Mouse (Mus musculus) forebrain, embryonic 13.5 days (tissue): ENCODE data around the gene Dmwd. TPM values are rescaled to one million over a fixed set of nuclear protein-coding genes. Genes with fewer than 3 reads are reported as not detected.

Experiments
- ATAC-seq: fragments of 200-750 bp; cut with Nextera tagmentation; 2 replicates; pipeline ENCODE4 v1.8.0; 2017
- H3K27ac ChIP-seq: fragments of 300-500 bp; sonication (generic); 2 replicates; pipeline ENCODE4 v1.5.1; 2015; ENCODE audit warnings: inconsistent platforms, mild to moderate bottlenecking, moderate library complexity
- H3K27me3 ChIP-seq: fragments of 300-500 bp; sonication (generic); 2 replicates; pipeline ENCODE4 v1.6.1; 2015; ENCODE audit warnings: mild to moderate bottlenecking, inconsistent platforms
- H3K36me3 ChIP-seq: fragments of 300-500 bp; sonication (generic); 2 replicates; pipeline ENCODE4 v1.6.1; 2015; ENCODE audit warnings: mild to moderate bottlenecking, inconsistent platforms; ENCODE audit not compliant: poor library complexity, severe bottlenecking
- H3K4me1 ChIP-seq: fragments of 300-500 bp; sonication (generic); 2 replicates; pipeline ENCODE4 v1.6.1; 2015; ENCODE audit warnings: inconsistent platforms
- H3K4me2 ChIP-seq: fragments of 300-500 bp; sonication (generic); 2 replicates; pipeline ENCODE4 v1.6.1; 2015; ENCODE audit warnings: inconsistent platforms, mild to moderate bottlenecking, moderate library complexity
- H3K4me3 ChIP-seq: fragments of 300-500 bp; sonication (generic); 2 replicates; pipeline ENCODE4 v1.5.1; 2015; ENCODE audit warnings: mild to moderate bottlenecking, inconsistent platforms
- H3K9ac ChIP-seq: fragments of 300-500 bp; sonication (generic); 2 replicates; pipeline ENCODE4 v1.6.1; 2015; ENCODE audit warnings: mild to moderate bottlenecking, inconsistent platforms
- H3K9me3 ChIP-seq: fragments of 300-500 bp; sonication (generic); replicated peaks from 2 replicates; pipeline ENCODE4 v1.6.1; 2016; ENCODE audit warnings: inconsistent platforms
- WGBS: fragments of 180-500 bp; shearing (Covaris S2); methylation state at CpG from one replicate; pipeline ENCODE4 v1.1.7; 2015; 5-methylcytosine and 5-hydroxymethylcytosine counted together
- microRNA-seq: library from miRNA; unstranded; fragments of <30 nt; microRNA quantifications from one replicate; pipeline ENCODE4, GENCODE M21; 2016
- polyA plus RNA-seq: library from polyadenylated mRNA; unstranded; fragments of >200 nt; fragmentation: Nextera tagmentation; extraction: Ambion mirVana; gene quantifications from 2 replicates; pipeline ENCODE4 v1.2.1, GENCODE M21; 2015

Dmwd gene
- polyA plus RNA-seq, 1 experiment from 2014 or later = 20.6 TPM

GRCm38 (mm10) chr7:19129396-19129795, 53.4 kb downstream of the Dmwd start:
- WGBS = 93% methylated on average over 5 of the region's 5 CpGs
- Histone ChIP-seq H3K4me2 (no peak overlapping the region), H3K9ac (no peak overlapping the region), H3K4me3 (no peak overlapping the region), H3K9me3 (no peaks in the 10 kb centered on the region), H3K27ac (no peak overlapping the region), H3K36me3 (peaks cover 12% of the 10 kb centered on the region), H3K27me3 (no peaks in the 10 kb centered on the region), H3K4me1 (peaks cover 15% of the 10 kb centered on the region)
- no peak for ATAC-seq

GRCm38 (mm10) chr7:19130657-19131056, 54.6 kb downstream of the Dmwd start:
- Histone ChIP-seq H3K4me3 (peak overlapping the region; percentile 46), H3K36me3 (peaks cover 25% of the 10 kb centered on the region), H3K9me3 (no peaks in the 10 kb centered on the region), H3K27ac (peak overlapping the region; percentile 86), H3K9ac (no peak overlapping the region; the same call in 1 of the 2 replicates), H3K27me3 (no peaks in the 10 kb centered on the region), H3K4me1 (peaks cover 15% of the 10 kb centered on the region), H3K4me2 (peak overlapping the region; percentile 69)
- no peak for ATAC-seq
- WGBS = 34% methylated on average over 4 of the region's 4 CpGs

GRCm38 (mm10) chr7:19131324-19131848, 55.4 kb downstream of the Dmwd start:
- ATAC-seq = peak; percentile 99
- Histone ChIP-seq H3K36me3 (peaks cover 30% of the 10 kb centered on the region), H3K4me3 (peak overlapping the region; percentile 46), H3K9ac (peak overlapping the region; percentile 62), H3K27me3 (no peaks in the 10 kb centered on the region), H3K4me2 (peak overlapping the region; percentile 69), H3K27ac (peak overlapping the region; percentile 86), H3K9me3 (no peaks in the 10 kb centered on the region), H3K4me1 (peaks cover 15% of the 10 kb centered on the region)
- under 1% methylated on average over 39 of the region's 39 CpGs for WGBS

Small RNA genes within 50 kb of the gene (microRNA-seq; reads per million reads assigned to microRNA genes)
- not detected for gene Mir3100

Other genes starting within 250 kb of the Dmwd start
- 0.11 and 0.34 TPM in 2 replicates for gene Mill2, start 236.3 kb upstream of the Dmwd start, polyA plus RNA-seq
- 7.4 and 8.2 TPM in 2 replicates for gene Pglyrp1, start 204.9 kb upstream of the Dmwd start, polyA plus RNA-seq
- gene Ccdc61, start 165.8 kb upstream of the Dmwd start, polyA plus RNA-seq = 25.6 and 27.9 TPM in 2 replicates
- gene Nova2, start 150.3 kb upstream of the Dmwd start, polyA plus RNA-seq = 12.3 and 13.7 TPM in 2 replicates
- gene Nanos2, start 88.8 kb upstream of the Dmwd start, polyA plus RNA-seq = 0.68 and 0.69 TPM in 2 replicates
- gene Mypop, start 85.0 kb upstream of the Dmwd start, polyA plus RNA-seq = 2.8 TPM in 2 replicates
- 22.1 and 23.3 TPM in 2 replicates for gene Irf2bp1, start 72.2 kb upstream of the Dmwd start, polyA plus RNA-seq
- gene Foxa3, start 52.7 kb upstream of the Dmwd start, polyA plus RNA-seq = not detected in 2 replicates
- gene Sympk, start 51.9 kb upstream of the Dmwd start, polyA plus RNA-seq = 34.3 and 36.7 TPM in 2 replicates
- not detected in 2 replicates for gene Rsph6a, start 21.5 kb upstream of the Dmwd start, polyA plus RNA-seq
- gene Dmpk, start 7.6 kb downstream of the Dmwd start, polyA plus RNA-seq = 8.3 and 9.4 TPM in 2 replicates
- gene Six5, start 18.4 kb downstream of the Dmwd start, polyA plus RNA-seq = 3.5 and 4.1 TPM in 2 replicates
- 1.2 and 1.4 TPM in 2 replicates for gene Gm4969, start 42.1 kb downstream of the Dmwd start, polyA plus RNA-seq
- 19.1 and 22.2 TPM in 2 replicates for gene Fbxo46, start 43.6 kb downstream of the Dmwd start, polyA plus RNA-seq
- gene Qpctl, start 73.1 kb downstream of the Dmwd start, polyA plus RNA-seq = 16.5 and 17.7 TPM in 2 replicates
- 159 and 164 TPM in 2 replicates for gene Snrpd2, start 73.5 kb downstream of the Dmwd start, polyA plus RNA-seq
- 5.2 and 6.6 TPM in 2 replicates for gene Gipr, start 89.9 kb downstream of the Dmwd start, polyA plus RNA-seq
- gene Eml2, start 100.2 kb downstream of the Dmwd start, polyA plus RNA-seq = 6.4 and 7.0 TPM in 2 replicates
- 1.2 and 1.3 TPM in 2 replicates for gene Gpr4, start 136.3 kb downstream of the Dmwd start, polyA plus RNA-seq
- 42.1 and 47.5 TPM in 2 replicates for gene Opa3, start 152.1 kb downstream of the Dmwd start, polyA plus RNA-seq
- gene Vasp, start 195.6 kb downstream of the Dmwd start, polyA plus RNA-seq = 31.0 and 32.7 TPM in 2 replicates
- gene Ppm1n, start 203.8 kb downstream of the Dmwd start, polyA plus RNA-seq = 0.18 and 0.80 TPM in 2 replicates
- 87.9 and 92.4 TPM in 2 replicates for gene Rtn2, start 206.4 kb downstream of the Dmwd start, polyA plus RNA-seq
- gene Fosb, start 233.8 kb downstream of the Dmwd start, polyA plus RNA-seq = 0.06 TPM in 1 of 2 replicates, not detected in the other